Comparison of ENCODE assay signal across 9 mouse cellular contexts in the genomic region with DNA sequence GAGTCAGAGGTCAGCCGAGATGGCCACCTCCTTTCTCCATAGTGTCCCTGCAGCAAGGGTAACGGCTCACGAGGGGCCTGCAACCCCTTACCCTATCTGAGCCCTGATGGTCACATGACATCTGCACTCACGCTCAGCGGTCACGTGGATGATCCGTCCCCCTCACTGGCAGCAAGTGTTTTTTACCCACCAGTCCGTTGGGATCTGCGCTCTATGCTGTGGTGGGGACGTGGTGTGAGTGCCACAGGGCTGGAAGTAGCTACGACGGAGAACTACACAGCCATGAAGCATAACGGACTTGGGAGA. TPM values are rescaled to one million over a fixed set of nuclear protein-coding genes. Genes with fewer than 3 reads are reported as not detected.
DNase-seq lines count a peak whose midpoint lies in the region; ATAC-seq and TF ChIP-seq lines count a peak whose summit lies in the region.
"Had no signal": no experiment of that assay in that cellular context is flagged by ENCODE, and none has a peak within 500 bp of the region (broad histone marks: within the 10 kb centered on the region; RNA-seq: fewer than 3 reads in every experiment).

No protein-coding gene starts in this region.

- WGBS in heart, embryonic 11.5 days (ENCODE audit: insufficient replicate concordance), result 36% methylated on average over 13 of the region's 13 CpGs
- WGBS in lung, embryonic 15.5 days, result 58% methylated on average over 13 of the region's 13 CpGs
- 45% methylated on average over 13 of the region's 13 CpGs for WGBS in hindbrain, embryonic 13.5 days
- WGBS in small intestine, adult 2 months, result 76% methylated on average over 13 of the region's 13 CpGs

- no peak for TF ChIP-seq CTCF in small intestine, adult 2 months (IDR thresholded peaks at IDR 0.05; ENCODE audit: extremely low read depth, insufficient read length, insufficient replicate concordance, low read depth, low read length)

- H3K27me3 ChIP-seq in heart, embryonic 11.5 days (ENCODE audit: control insufficient read depth, insufficient read depth, low read length), result peaks cover 11% of the 10 kb centered on the region; the same call in 1 of the 2 replicates
- H3K27me3 ChIP-seq in lung, embryonic 15.5 days, result no peaks in the 10 kb centered on the region
- H3K27me3 ChIP-seq in hindbrain, embryonic 13.5 days, result peaks cover 47% of the 10 kb centered on the region
- no peaks in the 10 kb centered on the region for H3K27me3 ChIP-seq in small intestine, adult 2 months (ENCODE audit: control insufficient read depth, insufficient read depth, low read length)
- H3K27me3 ChIP-seq: CH12.LX had no signal

- 0 out of 2 replicates have a peak overlapping the region, but pooled peaks have one; percentile 16 for H3K9ac ChIP-seq in heart, embryonic 11.5 days (ENCODE audit: low read depth, low read length)
- no peak overlapping the region for H3K9ac ChIP-seq in lung, embryonic 15.5 days
- no peak overlapping the region for H3K9ac ChIP-seq in hindbrain, embryonic 13.5 days

- peak overlapping the region; percentile 20 for H3K4me2 ChIP-seq in heart, embryonic 11.5 days
- no peak overlapping the region for H3K4me2 ChIP-seq in lung, embryonic 15.5 days
- no peak overlapping the region for H3K4me2 ChIP-seq in hindbrain, embryonic 13.5 days

- peaks cover 5% of the 10 kb centered on the region; the same call in 1 of the 2 replicates for H3K36me3 ChIP-seq in heart, embryonic 11.5 days (ENCODE audit: control insufficient read depth, insufficient read depth, low read length)
- peaks cover 36% of the 10 kb centered on the region for H3K36me3 ChIP-seq in lung, embryonic 15.5 days
- peaks cover 52% of the 10 kb centered on the region for H3K36me3 ChIP-seq in hindbrain, embryonic 13.5 days
- H3K36me3 ChIP-seq in small intestine, adult 2 months (ENCODE audit: control insufficient read depth, insufficient read depth, low read length), result peaks cover 7% of the 10 kb centered on the region; the same call in 1 of the 2 replicates

- no peak for DNase-seq in heart, postnatal 14 days
- no peak for DNase-seq in lung, postnatal 4 days
- no peak for DNase-seq in urinary bladder, adult 2 months (ENCODE audit: low spot score)
- DNase-seq in layer of hippocampus, adult 18-20 months (ENCODE audit: low spot score in 2 of 2), result no peak

- H3K4me1 ChIP-seq in heart, embryonic 11.5 days (ENCODE audit: control insufficient read depth, insufficient read depth, low read length), result peaks cover 81% of the 10 kb centered on the region
- H3K4me1 ChIP-seq in lung, embryonic 15.5 days, result peaks cover 76% of the 10 kb centered on the region
- H3K4me1 ChIP-seq in hindbrain, embryonic 13.5 days (replicated peaks), result peaks cover 85% of the 10 kb centered on the region
- peaks cover 61% of the 10 kb centered on the region for H3K4me1 ChIP-seq in small intestine, adult 2 months (ENCODE audit: control insufficient read depth, insufficient read depth, insufficient read length, low read length)

- intact Hi-C loops in heart, postnatal 14 days (cut with DNase I), result loop anchor here (2.0 kb wide), 1 partner anchor 34 kb away; no protein-coding TSS in a partner anchor

- H3K4me3 ChIP-seq in heart, embryonic 11.5 days (ENCODE audit: low read depth, low read length), result no peak overlapping the region
- no peak overlapping the region for H3K4me3 ChIP-seq in lung, embryonic 15.5 days
- H3K4me3 ChIP-seq in hindbrain, embryonic 13.5 days, result no peak overlapping the region
- H3K4me3 ChIP-seq in small intestine, adult 2 months (ENCODE audit: low read depth, low read length), result no peak overlapping the region

- H3K9me3 ChIP-seq in heart, embryonic 11.5 days (replicated peaks; ENCODE audit: control insufficient read depth, low read length), result no peaks in the 10 kb centered on the region
- H3K9me3 ChIP-seq in lung, embryonic 15.5 days, result no peaks in the 10 kb centered on the region
- no peaks in the 10 kb centered on the region for H3K9me3 ChIP-seq in hindbrain, embryonic 13.5 days

- no peak for ATAC-seq in heart, embryonic 11.5 days (replicated peaks; ENCODE audit: insufficient number of reproducible peaks, low FRiP score, low TSS enrichment)
- ATAC-seq in lung, embryonic 15.5 days (ENCODE audit: borderline replicate concordance, extremely low read depth, low FRiP score, low TSS enrichment), result no peak
- no peak for ATAC-seq in hindbrain, embryonic 13.5 days (ENCODE audit: low FRiP score)

- peak overlapping the region; percentile 72 for H3K27ac ChIP-seq in heart, embryonic 11.5 days (ENCODE audit: low read depth, low read length)
- H3K27ac ChIP-seq in lung, embryonic 15.5 days, result peak overlapping the region; percentile 98
- peak overlapping the region; percentile 9; the same call in 1 of the 2 replicates for H3K27ac ChIP-seq in hindbrain, embryonic 13.5 days
- H3K27ac ChIP-seq in small intestine, adult 2 months (ENCODE audit: insufficient read depth, low read depth, low read length), result peak overlapping the region; percentile 40

- TF ChIP-seq POLR2A in small intestine, adult 2 months (IDR thresholded peaks at IDR 0.05; ENCODE audit: low read depth, low read length), result no peak

RNA-seq across cellular contexts. Expression of a gene that starts 15.5 kb away (rescaled TPM):
- polyA plus RNA-seq in heart, embryonic 11.5 days (2014; fragmentation: Nextera tagmentation; extraction: Ambion mirVana), result 4.2 and 5.8 TPM in 2 replicates
- 1 to 10 TPM; 1.9 to 2.0 TPM for total RNA-seq in heart, postnatal 14 days (2021)
- 4.4 TPM in 2 replicates for polyA plus RNA-seq in lung, embryonic 15.5 days (2015; fragmentation: Nextera tagmentation; extraction: Ambion mirVana)
- 1.8 TPM in 2 replicates for polyA plus RNA-seq in hindbrain, embryonic 13.5 days (2015; fragmentation: Nextera tagmentation; extraction: Ambion mirVana)
- polyA plus RNA-seq in small intestine, adult 2 months (2012; rRNA removed), result 2,702 and 6,898 TPM in 2 replicates
- 5.0 and 6.9 TPM in 2 replicates for polyA plus RNA-seq in urinary bladder, adult 2 months (2012; rRNA removed)
- total RNA-seq in layer of hippocampus, adult 18-20 months (2021), result 1 to 10 TPM; 1.8 to 2.4 TPM

RNA-seq across cellular contexts. Expression of a gene that starts 19.6 kb away (rescaled TPM):
- 0.55 and 1.2 TPM in 2 replicates for polyA plus RNA-seq in heart, embryonic 11.5 days (2014; fragmentation: Nextera tagmentation; extraction: Ambion mirVana)
- under 1 TPM; 0.65 to 0.83 TPM for total RNA-seq in heart, postnatal 14 days (2021)
- polyA plus RNA-seq in lung, embryonic 15.5 days (2015; fragmentation: Nextera tagmentation; extraction: Ambion mirVana), result 0.45 and 2.3 TPM in 2 replicates
- 2.0 and 2.3 TPM in 2 replicates for polyA plus RNA-seq in hindbrain, embryonic 13.5 days (2015; fragmentation: Nextera tagmentation; extraction: Ambion mirVana)
- polyA plus RNA-seq in small intestine, adult 2 months (2012; rRNA removed), result 2.9 and 5.0 TPM in 2 replicates
- 2.7 and 3.6 TPM in 2 replicates for polyA plus RNA-seq in urinary bladder, adult 2 months (2012; rRNA removed)
- total RNA-seq in layer of hippocampus, adult 18-20 months (2021), result 1 to 10 TPM; 4.2 to 6.9 TPM

RNA-seq across cellular contexts. Expression of a gene that starts 24.1 kb away (rescaled TPM):
- 1.4 and 2.9 TPM in 2 replicates for polyA plus RNA-seq in heart, embryonic 11.5 days (2014; fragmentation: Nextera tagmentation; extraction: Ambion mirVana)
- total RNA-seq in heart, postnatal 14 days (2021), result under 1 TPM; 0.51 to 0.84 TPM
- polyA plus RNA-seq in lung, embryonic 15.5 days (2015; fragmentation: Nextera tagmentation; extraction: Ambion mirVana), result 1.6 and 2.7 TPM in 2 replicates
- polyA plus RNA-seq in hindbrain, embryonic 13.5 days (2015; fragmentation: Nextera tagmentation; extraction: Ambion mirVana), result 6.5 and 8.1 TPM in 2 replicates
- polyA plus RNA-seq in small intestine, adult 2 months (2012; rRNA removed), result 1.8 and 4.8 TPM in 2 replicates
- 3.6 and 3.8 TPM in 2 replicates for polyA plus RNA-seq in urinary bladder, adult 2 months (2012; rRNA removed)
- total RNA-seq in layer of hippocampus, adult 18-20 months (2021), result 1 to 10 TPM; 4.1 to 4.8 TPM

RNA-seq across cellular contexts. Expression of a gene that starts 24.1 kb away (rescaled TPM):
- 47.5 and 61.4 TPM in 2 replicates for polyA plus RNA-seq in heart, embryonic 11.5 days (2014; fragmentation: Nextera tagmentation; extraction: Ambion mirVana)
- 10 to 100 TPM; 47.6 to 55.3 TPM for total RNA-seq in heart, postnatal 14 days (2021)
- 75.9 and 79.8 TPM in 2 replicates for polyA plus RNA-seq in lung, embryonic 15.5 days (2015; fragmentation: Nextera tagmentation; extraction: Ambion mirVana)
- polyA plus RNA-seq in hindbrain, embryonic 13.5 days (2015; fragmentation: Nextera tagmentation; extraction: Ambion mirVana), result 72.1 and 74.8 TPM in 2 replicates
- polyA plus RNA-seq in small intestine, adult 2 months (2012; rRNA removed), result 86.8 and 113 TPM in 2 replicates
- polyA plus RNA-seq in urinary bladder, adult 2 months (2012; rRNA removed), result 42.9 and 47.4 TPM in 2 replicates
- total RNA-seq in layer of hippocampus, adult 18-20 months (2021), result 10 to 100 TPM; 82.0 to 82.9 TPM

RNA-seq across cellular contexts. Expression of a gene that starts 30.1 kb away (rescaled TPM):
- polyA plus RNA-seq in heart, embryonic 11.5 days (2014; fragmentation: Nextera tagmentation; extraction: Ambion mirVana), result 66.1 and 70.0 TPM in 2 replicates
- 10 to 100 TPM; 30.5 to 32.7 TPM for total RNA-seq in heart, postnatal 14 days (2021)
- 110 and 115 TPM in 2 replicates for polyA plus RNA-seq in lung, embryonic 15.5 days (2015; fragmentation: Nextera tagmentation; extraction: Ambion mirVana)
- 121 and 126 TPM in 2 replicates for polyA plus RNA-seq in hindbrain, embryonic 13.5 days (2015; fragmentation: Nextera tagmentation; extraction: Ambion mirVana)
- polyA plus RNA-seq in small intestine, adult 2 months (2012; rRNA removed), result 70.5 and 132 TPM in 2 replicates
- 34.1 and 34.4 TPM in 2 replicates for polyA plus RNA-seq in urinary bladder, adult 2 months (2012; rRNA removed)
- 10 to 100 TPM; 70.8 to 72.5 TPM for total RNA-seq in layer of hippocampus, adult 18-20 months (2021)

Comparison
In these comparisons a context has a peak if more than half of its experiments do, and no peak if none do; other contexts are left out.
1. H3K27ac ChIP-seq: peak in every context shown above with its lines; median percentile 98 in lung, embryonic 15.5 days; 72 in heart, embryonic 11.5 days; 40 in small intestine, adult 2 months; 9 in hindbrain, embryonic 13.5 days.
2. RNA of a gene that starts 15.5 kb away (polyA plus RNA-seq): 2,702 to 6,898 TPM in small intestine, adult 2 months; 5.0 to 6.9 TPM in urinary bladder, adult 2 months, 4.4 TPM in lung, embryonic 15.5 days, 4.2 to 5.8 TPM in heart, embryonic 11.5 days and 1.8 TPM in hindbrain, embryonic 13.5 days; every median in the first group is over 100 times any median in the second.